Mouse (Mus musculus): ENCODE data around the gene Iqgap1. TPM values are rescaled to one million over a fixed set of nuclear protein-coding genes. Genes with fewer than 3 reads are reported as not detected.

Iqgap1 gene
- 1,000 to 10,000 TPM in 19 of 26 experiments, 100 to 1,000 TPM in 7; 688 to 3,418 (median 1,422) TPM for total RNA-seq (2018; cell fraction: chromatin; rRNA removed)
- total RNA-seq (2018; cell fraction: cytosol; rRNA removed): 100 to 1,000 TPM; 187 to 587 (median 339) TPM
- 1,000 to 10,000 TPM in 10 of 26 experiments, 100 to 1,000 TPM in 16; 382 to 1,913 (median 872) TPM for total RNA-seq (2018; cell fraction: nucleus; rRNA removed)
- polyA plus RNA-seq (2018): 294 to 476 TPM (median 316 TPM) in 3 replicates

DNA sequence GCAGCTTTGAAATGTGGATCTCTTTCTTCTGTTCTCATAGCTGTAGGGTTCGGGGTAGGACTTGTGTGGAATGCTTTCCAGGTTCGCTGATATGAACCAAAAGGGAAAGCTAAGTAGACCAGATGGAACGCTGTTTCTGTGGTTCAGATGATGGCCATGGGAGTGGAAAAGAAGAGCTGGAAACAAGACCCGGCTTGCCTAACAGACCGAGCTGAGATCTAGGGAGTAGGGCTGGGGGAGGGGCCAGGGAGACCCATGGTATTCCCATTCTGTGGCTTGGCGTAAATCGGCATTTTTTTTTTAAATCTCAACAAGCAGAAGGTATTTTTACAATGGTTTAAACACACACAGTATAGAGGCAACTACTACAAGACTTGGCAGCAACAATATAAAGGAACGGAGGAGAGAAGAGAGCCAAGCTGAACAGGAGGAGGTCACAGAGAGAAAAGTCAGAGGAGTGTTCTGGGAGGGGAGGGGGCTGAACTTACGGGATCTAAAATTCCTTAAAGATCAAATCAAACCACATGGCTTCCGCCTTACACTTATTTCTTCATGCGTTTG lies at the start of gene Iqgap1:
Gene Iqgap1, minus strand, starts transcription at position 132 of the 561 bp plus-strand sequence.
- Histone ChIP-seq H3K79me2 (ENCODE audit: inconsistent target) (no peaks in the 10 kb centered on the region), H3K36me3 (ENCODE audit: inconsistent target) (no peaks in the 10 kb centered on the region), H3K27ac (no peak within 1 kb of the TSS), H3K4me3 (ENCODE audit: inconsistent target) (no peak within 1 kb of the TSS)
- 96% methylated on average over 11 of the region's 11 CpGs for WGBS (ENCODE audit: missing documents)

DNA sequence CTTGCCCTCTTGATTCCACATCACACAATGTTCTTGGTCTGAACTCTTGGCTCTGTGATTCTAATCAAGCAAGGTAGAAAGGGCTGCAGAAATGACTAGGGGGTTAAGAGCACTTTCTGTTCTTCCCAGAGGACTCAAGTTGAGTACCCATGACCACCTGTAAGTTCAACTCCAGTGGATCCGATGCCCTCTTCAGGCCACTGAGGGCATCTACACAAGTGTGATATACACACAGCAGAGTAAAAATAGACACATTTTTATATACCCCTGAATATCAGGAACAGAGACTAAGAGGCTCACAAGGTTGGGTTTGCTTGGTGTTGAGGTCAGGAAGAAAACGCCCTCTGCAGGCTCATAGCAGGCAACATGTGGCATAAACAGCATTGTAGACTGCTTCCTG lies 47.9 kb upstream of the Iqgap1 start:
- no peaks in the 10 kb centered on the region for H3K36me3 ChIP-seq (ENCODE audit: inconsistent target)
- no peaks in the 10 kb centered on the region for H3K79me2 ChIP-seq (ENCODE audit: inconsistent target)
- H3K4me3 ChIP-seq (ENCODE audit: inconsistent target): no peak overlapping the region
- H3K27ac ChIP-seq: no peak overlapping the region
- WGBS (ENCODE audit: missing documents): 95% methylated on average over 2 of the region's 2 CpGs

DNA sequence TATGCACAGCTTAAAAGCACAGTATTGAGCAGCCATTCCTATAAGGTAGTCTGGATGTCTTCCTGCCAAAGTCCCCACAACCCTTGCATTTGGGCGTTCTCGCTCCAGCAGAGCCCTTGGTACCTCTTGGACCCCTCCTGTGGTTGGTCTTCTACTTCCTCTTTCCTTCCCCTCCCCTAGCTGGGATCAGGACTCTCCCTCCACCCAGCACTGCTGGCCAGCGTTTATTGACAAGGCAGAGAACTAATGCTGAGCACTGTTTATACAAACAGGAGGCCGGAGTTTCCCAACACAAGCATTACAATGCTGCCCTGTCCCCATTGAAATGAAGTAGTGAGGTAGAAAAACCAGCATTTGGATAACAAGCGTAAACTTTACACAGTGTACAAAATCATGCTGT lies 47.3 kb upstream of the Iqgap1 start:
- 64% methylated on average over 5 of the region's 5 CpGs for WGBS (ENCODE audit: missing documents)
- H3K36me3 ChIP-seq (ENCODE audit: inconsistent target): no peaks in the 10 kb centered on the region
- H3K27ac ChIP-seq: no peak overlapping the region

DNA sequence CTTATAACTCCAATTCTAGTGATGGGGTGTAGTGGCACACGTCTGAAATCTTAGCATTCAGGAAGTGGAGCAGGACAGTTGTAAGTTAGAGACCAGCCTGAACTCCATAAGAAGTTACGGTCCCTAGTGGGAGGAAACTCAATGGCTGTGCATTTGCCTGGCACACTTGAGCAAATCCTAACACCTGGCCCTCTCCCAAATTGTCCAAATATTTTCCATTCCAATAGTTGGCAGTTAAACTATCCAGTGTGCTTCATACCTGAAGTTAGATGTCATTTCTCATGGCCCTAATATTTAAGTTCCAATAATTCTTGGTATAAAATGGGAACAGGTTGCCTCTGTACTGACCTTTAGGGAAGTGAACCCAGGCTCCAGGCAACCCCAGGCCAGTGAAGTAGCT lies 42.9 kb upstream of the Iqgap1 start:
- no peaks in the 10 kb centered on the region for H3K36me3 ChIP-seq (ENCODE audit: inconsistent target)
- H3K79me2 ChIP-seq (ENCODE audit: inconsistent target): no peaks in the 10 kb centered on the region
- H3K27ac ChIP-seq: no peak overlapping the region
- no peak overlapping the region for H3K4me3 ChIP-seq (ENCODE audit: inconsistent target)
- WGBS (ENCODE audit: missing documents): 92% methylated on average over 2 of the region's 2 CpGs

More for the DNA sequence above, 47.3 kb upstream of the Iqgap1 start:
- Histone ChIP-seq H3K79me2 (ENCODE audit: inconsistent target) (no peaks in the 10 kb centered on the region), H3K4me3 (ENCODE audit: inconsistent target) (no peak overlapping the region)

DNA sequence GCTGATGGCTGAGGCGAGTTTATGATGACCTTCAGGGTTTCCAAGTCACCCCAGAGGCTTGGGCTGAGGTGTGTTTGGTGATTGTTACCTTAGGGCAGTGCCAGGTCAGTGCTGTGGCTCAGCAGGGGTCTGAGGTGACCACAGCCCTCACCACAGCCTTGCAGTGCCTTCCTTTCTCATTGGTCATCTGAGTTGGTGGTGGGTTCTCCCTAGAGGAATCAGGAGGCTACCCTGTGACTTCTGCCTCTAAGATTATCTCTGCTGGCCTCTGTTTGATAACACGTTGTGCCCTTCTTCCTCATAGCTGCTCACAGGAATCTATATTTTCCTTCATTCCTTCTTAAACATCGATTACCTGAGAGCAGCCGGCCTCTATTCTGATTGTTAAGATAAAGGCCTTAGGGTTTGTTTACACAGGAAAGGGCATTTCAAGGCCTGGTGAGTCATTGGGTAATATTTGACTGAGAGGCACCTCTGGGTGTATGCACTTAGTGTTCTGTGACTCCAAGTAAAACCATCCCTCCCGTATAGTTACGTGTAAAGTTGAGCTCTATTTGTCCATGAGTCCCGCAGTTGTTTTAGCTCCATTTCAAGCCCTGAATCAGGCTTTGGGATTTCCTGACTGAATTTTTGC lies 40.9 kb upstream of the Iqgap1 start:
- Histone ChIP-seq H3K79me2 (ENCODE audit: inconsistent target) (no peaks in the 10 kb centered on the region), H3K36me3 (ENCODE audit: inconsistent target) (no peaks in the 10 kb centered on the region), H3K4me3 (ENCODE audit: inconsistent target) (no peak overlapping the region), H3K27ac (no peak overlapping the region)
- WGBS (ENCODE audit: missing documents): 80% methylated on average over 7 of the region's 7 CpGs

DNA sequence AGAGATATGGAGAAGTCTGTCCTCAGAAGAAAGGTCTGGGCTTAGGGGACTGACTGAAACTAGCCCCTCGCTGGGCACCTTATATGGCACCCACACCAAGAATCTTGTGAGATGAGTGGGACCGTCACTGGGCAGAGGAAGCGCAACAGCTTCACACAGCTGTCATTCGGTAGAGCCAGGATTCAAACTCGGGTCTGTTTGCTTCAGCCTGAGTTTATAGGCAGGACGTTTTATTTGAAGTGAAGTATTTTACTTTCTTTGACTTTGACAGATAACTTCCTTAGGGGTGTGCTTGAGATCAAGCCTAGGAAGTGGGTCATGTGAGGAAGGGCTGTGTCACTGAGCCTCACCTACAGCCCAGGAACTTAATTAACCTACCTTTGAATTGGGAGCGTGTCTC lies 39.7 kb upstream of the Iqgap1 start:
- H3K27ac ChIP-seq: no peak overlapping the region
- 59% methylated on average over 7 of the region's 7 CpGs for WGBS (ENCODE audit: missing documents)
- no peaks in the 10 kb centered on the region for H3K79me2 ChIP-seq (ENCODE audit: inconsistent target)
- H3K36me3 ChIP-seq (ENCODE audit: inconsistent target): no peaks in the 10 kb centered on the region
- no peak overlapping the region for H3K4me3 ChIP-seq (ENCODE audit: inconsistent target)

DNA sequence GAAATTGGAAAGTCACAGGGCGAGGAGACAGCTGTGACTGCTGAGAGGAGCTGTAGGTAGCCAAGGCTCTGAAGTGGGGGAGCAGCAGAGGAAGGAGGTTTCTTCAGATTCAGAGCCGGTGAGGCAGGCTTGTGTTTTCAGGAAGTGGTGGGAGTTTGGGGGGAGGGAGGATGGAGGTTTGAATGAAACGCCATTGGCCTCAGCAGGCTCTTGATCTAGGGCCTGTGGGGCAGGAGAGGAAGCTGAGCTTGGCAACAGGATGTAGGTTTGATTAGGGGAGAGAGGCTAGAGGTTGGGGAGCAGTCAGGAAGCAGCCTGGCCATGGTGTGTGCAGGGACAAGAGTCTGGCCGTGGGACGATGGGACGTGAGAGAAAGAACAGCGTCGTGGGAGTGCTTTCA lies 39.1 kb upstream of the Iqgap1 start:
- WGBS (ENCODE audit: missing documents): 15% methylated on average over 8 of the region's 8 CpGs
- no peaks in the 10 kb centered on the region for H3K36me3 ChIP-seq (ENCODE audit: inconsistent target)
- H3K4me3 ChIP-seq (ENCODE audit: inconsistent target): no peak overlapping the region
- no peaks in the 10 kb centered on the region for H3K79me2 ChIP-seq (ENCODE audit: inconsistent target)
- no peak overlapping the region for H3K27ac ChIP-seq

DNA sequence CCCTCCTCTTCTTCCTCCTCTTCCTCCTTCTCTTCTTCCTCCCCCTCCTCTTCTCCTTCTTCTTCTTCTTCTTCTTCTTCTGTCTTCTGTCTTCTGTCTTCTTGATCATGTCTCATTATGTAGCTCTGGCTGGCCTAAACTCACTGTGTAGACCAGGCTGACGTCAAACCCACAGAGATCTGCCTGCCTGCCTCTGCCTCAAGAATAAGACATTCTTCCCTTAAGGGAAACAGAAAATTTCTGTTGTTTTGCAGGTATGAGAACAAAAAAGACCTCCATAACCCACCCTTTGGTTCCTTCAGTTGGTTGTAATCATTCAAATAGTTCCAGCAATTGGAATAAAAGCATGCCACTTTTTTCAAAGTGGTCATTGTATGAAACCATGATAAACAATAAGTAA lies 38.4 kb upstream of the Iqgap1 start:
- Histone ChIP-seq H3K27ac (no peak overlapping the region), H3K4me3 (ENCODE audit: inconsistent target) (no peak overlapping the region), H3K79me2 (ENCODE audit: inconsistent target) (no peaks in the 10 kb centered on the region), H3K36me3 (ENCODE audit: inconsistent target) (no peaks in the 10 kb centered on the region)
- WGBS (ENCODE audit: missing documents): 43% methylated on average over 1 of the region's 1 CpGs

DNA sequence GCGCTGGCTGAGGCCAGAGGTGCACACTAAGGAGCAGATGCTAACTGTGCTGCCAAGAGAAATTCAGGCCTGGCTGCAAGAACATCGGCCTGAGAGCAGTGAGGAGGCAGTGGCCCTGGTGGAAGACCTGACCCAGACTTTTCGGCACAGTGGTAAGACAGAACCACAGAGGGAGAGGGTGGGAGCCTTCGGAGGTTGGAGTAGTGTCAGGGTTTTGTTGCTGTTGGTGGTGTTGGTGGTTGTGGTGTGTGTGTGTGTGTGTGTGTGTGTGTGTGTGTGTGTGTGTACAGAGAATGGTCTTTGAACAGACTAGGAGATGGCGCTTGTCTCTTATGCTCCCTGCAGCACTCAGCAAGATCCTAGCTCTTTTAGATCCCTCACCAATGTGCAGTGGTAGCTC lies 37.7 kb upstream of the Iqgap1 start:
- H3K27ac ChIP-seq: no peak overlapping the region
- no peak overlapping the region for H3K4me3 ChIP-seq (ENCODE audit: inconsistent target)
- 59% methylated on average over 4 of the region's 5 CpGs for WGBS (ENCODE audit: missing documents)

DNA sequence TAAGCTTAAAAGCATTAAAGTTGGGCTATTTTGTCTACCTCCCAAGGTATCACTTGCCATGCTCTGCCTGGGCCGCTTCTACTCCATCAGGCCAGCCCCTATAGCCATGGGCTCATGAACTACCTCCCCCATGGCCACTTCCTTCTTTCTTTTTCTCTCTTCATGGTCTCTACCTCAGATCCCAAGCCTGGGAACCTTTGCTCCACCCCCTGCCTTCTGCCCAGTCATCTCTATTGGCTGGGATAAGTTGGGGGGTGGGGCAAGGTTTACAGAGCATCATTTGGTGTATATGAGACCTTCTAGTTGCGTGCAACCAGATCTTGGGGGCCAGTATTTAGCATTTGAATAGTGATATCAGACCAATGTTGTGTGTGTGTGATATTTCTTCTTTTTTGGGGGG lies 36.7 kb upstream of the Iqgap1 start:
- WGBS (ENCODE audit: missing documents): 59% methylated on average over 2 of the region's 2 CpGs
- no peak overlapping the region for H3K4me3 ChIP-seq (ENCODE audit: inconsistent target)
- no peak overlapping the region for H3K27ac ChIP-seq
- no peaks in the 10 kb centered on the region for H3K79me2 ChIP-seq (ENCODE audit: inconsistent target)
- no peaks in the 10 kb centered on the region for H3K36me3 ChIP-seq (ENCODE audit: inconsistent target)

More for the DNA sequence above, 37.7 kb upstream of the Iqgap1 start:
- Histone ChIP-seq H3K79me2 (ENCODE audit: inconsistent target) (no peaks in the 10 kb centered on the region), H3K36me3 (ENCODE audit: inconsistent target) (no peaks in the 10 kb centered on the region)

DNA sequence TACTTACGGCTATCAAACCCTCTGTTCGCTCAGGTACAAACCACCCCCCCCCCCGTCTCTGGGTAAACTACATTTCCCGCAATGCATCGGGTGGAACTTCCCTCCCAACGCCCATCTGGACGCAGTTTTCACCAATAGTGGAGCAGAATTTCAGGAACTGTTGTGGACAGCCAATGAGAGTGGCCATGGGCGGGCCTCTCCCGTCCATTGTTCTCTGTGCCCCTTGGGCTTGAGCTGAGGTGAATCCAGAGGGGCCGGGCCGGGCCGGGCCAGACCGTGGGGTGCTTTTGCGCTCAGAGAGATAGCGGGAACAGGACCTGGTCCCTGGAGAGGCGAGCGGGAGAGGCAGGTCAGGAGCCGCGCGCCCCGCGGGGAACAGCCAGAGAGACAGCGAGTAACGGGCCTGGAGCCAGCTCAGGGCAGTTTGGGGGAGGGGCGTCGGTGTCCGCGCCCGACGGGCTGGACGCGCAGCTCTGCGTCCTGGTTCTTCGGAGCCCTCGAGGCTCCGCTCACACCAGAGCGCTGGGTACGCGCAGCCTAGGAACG lies 35.0 kb upstream of the Iqgap1 start, which contains the start of gene Zscan2:
Gene Zscan2, plus strand, starts transcription at position 192 of the 546 bp plus-strand sequence.
- Histone ChIP-seq H3K36me3 (ENCODE audit: inconsistent target) (no peaks in the 10 kb centered on the region), H3K79me2 (ENCODE audit: inconsistent target) (no peaks in the 10 kb centered on the region), H3K4me3 (ENCODE audit: inconsistent target) (peak within 1 kb of the TSS; percentile 60), H3K27ac (no peak within 1 kb of the TSS)
- under 1% methylated on average over 39 of the region's 40 CpGs for WGBS (ENCODE audit: missing documents)

DNA sequence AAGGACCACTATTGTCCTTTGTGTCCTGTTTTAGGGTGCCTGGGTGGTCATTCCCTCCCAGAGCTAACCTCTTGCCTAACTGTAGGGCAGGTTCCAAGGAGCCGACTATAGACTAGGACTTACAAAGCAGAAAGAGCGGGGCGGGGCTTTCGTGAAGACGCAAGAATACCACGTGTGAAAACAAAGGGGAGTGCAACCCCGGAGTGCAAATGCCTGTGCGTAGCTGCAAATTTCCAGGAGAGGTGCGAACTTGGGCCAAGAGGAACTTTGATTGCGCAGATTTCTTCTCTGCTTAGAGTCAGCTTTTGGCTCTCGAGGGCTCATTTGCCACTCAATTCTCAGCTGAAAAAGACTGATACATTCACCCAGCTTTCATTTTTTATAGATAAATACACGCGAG lies 34.5 kb upstream of the Iqgap1 start:
- Histone ChIP-seq H3K36me3 (ENCODE audit: inconsistent target) (no peaks in the 10 kb centered on the region), H3K4me3 (ENCODE audit: inconsistent target) (peak overlapping the region; percentile 60), H3K79me2 (ENCODE audit: inconsistent target) (no peaks in the 10 kb centered on the region), H3K27ac (no peak overlapping the region)
- 2% methylated on average over 13 of the region's 13 CpGs for WGBS (ENCODE audit: missing documents)

DNA sequence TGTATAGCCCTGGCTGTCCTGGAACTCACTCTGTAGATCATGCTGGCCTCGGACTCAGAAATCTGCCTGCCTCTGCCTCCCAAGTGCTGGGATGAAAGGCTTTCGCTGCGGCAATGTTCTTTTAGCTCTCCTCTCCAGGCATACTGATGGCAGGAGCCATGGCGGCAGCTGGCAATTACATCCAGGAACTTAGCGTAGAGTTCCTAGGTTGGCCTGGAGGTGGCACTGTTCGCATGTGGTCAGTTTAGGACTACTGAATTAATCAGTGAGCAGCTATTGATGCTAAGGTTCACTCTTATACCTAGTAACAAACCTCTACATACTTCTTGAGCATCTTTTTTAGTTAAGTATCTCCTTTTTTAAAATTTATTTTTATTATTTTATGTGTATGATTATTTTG lies 31.4 kb upstream of the Iqgap1 start:
- no peaks in the 10 kb centered on the region for H3K79me2 ChIP-seq (ENCODE audit: inconsistent target)
- H3K36me3 ChIP-seq (ENCODE audit: inconsistent target): no peaks in the 10 kb centered on the region
- H3K27ac ChIP-seq: no peak overlapping the region
- WGBS (ENCODE audit: missing documents): 10% methylated on average over 6 of the region's 6 CpGs
- H3K4me3 ChIP-seq (ENCODE audit: inconsistent target): no peak overlapping the region

DNA sequence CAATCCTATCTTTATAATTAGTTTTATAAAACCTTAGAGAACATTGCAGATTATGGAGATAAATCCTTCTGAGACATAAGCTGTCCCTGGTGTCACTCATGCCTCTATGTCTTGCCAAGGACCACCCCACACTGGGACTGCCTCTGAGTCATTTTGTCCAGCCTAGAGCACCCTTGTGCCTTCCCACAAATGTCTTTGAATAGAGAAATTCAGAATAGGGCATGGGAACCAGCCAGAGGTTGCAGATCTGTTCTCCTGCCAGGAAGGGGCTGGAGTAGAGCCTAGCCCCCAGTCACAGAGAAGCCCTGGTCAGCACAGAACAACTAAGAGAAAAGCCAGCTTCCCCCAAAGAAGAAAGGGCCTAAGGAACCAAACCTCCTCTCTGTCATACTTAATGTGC lies 29.5 kb upstream of the Iqgap1 start:
- Histone ChIP-seq H3K79me2 (ENCODE audit: inconsistent target) (no peaks in the 10 kb centered on the region), H3K4me3 (ENCODE audit: inconsistent target) (no peak overlapping the region), H3K36me3 (ENCODE audit: inconsistent target) (no peaks in the 10 kb centered on the region), H3K27ac (no peak overlapping the region)

DNA sequence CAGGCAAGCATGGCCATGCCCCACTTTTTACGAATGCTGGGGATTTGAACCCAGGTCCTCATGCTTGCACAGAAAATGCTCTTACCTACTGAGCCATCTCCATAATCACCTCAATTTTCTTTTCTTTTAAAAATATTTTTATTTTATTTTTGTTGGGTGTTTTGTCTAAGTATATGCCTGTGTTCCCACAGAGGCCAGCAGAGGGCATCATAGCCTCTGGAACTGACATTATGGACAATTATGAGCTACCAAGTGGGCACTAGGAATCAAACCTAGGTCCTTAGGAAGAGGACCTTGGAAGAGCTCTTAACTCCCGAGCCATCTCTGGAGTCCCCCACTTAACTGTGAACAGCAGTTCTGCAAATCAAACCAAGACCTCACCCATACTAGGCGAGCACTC lies 27.4 kb upstream of the Iqgap1 start:
- Histone ChIP-seq H3K79me2 (ENCODE audit: inconsistent target) (no peaks in the 10 kb centered on the region), H3K27ac (no peak overlapping the region), H3K36me3 (ENCODE audit: inconsistent target) (no peaks in the 10 kb centered on the region), H3K4me3 (ENCODE audit: inconsistent target) (no peak overlapping the region)
- WGBS (ENCODE audit: missing documents): 92% methylated on average over 3 of the region's 3 CpGs

All from macrophage (primary cell).